Mouse (Mus musculus): ENCODE results near the gene Kif3a.

GRCm38 (mm10) chr11:53525461-53525860 is 41.7 kb upstream of the Kif3a start:
- no peak for TF ChIP-seq CTCF (IDR thresholded peaks at IDR 0.05; ENCODE audit: borderline replicate concordance, insufficient read depth, low read depth, low read length)
- no peak for TF ChIP-seq POLR2A (IDR thresholded peaks at IDR 0.05; ENCODE audit: borderline replicate concordance, insufficient read depth, low read length)

Measured in cerebellum, adult 2 months (tissue).